Mouse (Mus musculus) layer of hippocampus, adult 9-10 months (tissue): ENCODE results near the gene Gm6020.
A peak's percentile ranks its signal among the peaks of the same experiment; 100 is the strongest.
"Not testable (repeated sequence)": the region's sequence is repeated elsewhere in the genome, so short reads cannot be mapped to it uniquely, and the experiment has no call there.

Experiments used
- DNase-seq: peaks from one replicate; pipeline ENCODE4 v3.0.0; 2022; ENCODE audit warnings: low spot score

Gene Gm6020

GRCm38 (mm10) chr19:61183590-61183989 is at the start of gene Gm6020:
Gene Gm6020, plus strand, starts transcription at chr19:61183890.
- not testable (repeated sequence) for DNase-seq

GRCm38 (mm10) chr19:61138655-61139054 is 45.0 kb upstream of the Gm6020 start:
- no peak for DNase-seq

GRCm38 (mm10) chr19:61140342-61141206 is 43.1 kb upstream of the Gm6020 start, which contains the start of gene Zfp950:
Gene Zfp950, minus strand, starts transcription at chr19:61140840.
- DNase-seq: peak; percentile 75

- DNase-seq: no peak
These were observed 42.4 kb upstream of the Gm6020 start for GRCm38 (mm10) chr19:61141299-61141698.

- no peak for DNase-seq
These were observed 32.4 kb upstream of the Gm6020 start for GRCm38 (mm10) chr19:61151372-61151700.

GRCm38 (mm10) chr19:61151701-61152420 is 31.8 kb upstream of the Gm6020 start:
- DNase-seq: no peak

- DNase-seq: no peak
These were observed 7.8 kb upstream of the Gm6020 start, which contains the start of gene Gm7102 for GRCm38 (mm10) chr19:61175756-61176324. Gene Gm7102, minus strand, starts transcription at chr19:61176309.

- DNase-seq: peak; percentile 90
These were observed 15.6 kb downstream of the Gm6020 start for GRCm38 (mm10) chr19:61199316-61199715.

- no peak for DNase-seq
These were observed 16.1 kb downstream of the Gm6020 start for GRCm38 (mm10) chr19:61199836-61200235.

- not testable (repeated sequence) for DNase-seq
These were observed 23.8 kb downstream of the Gm6020 start for GRCm38 (mm10) chr19:61207506-61207905.

- no peak for DNase-seq
These were observed 40.1 kb downstream of the Gm6020 start for GRCm38 (mm10) chr19:61223706-61224328.

- DNase-seq: no peak
These were observed 41.2 kb downstream of the Gm6020 start for GRCm38 (mm10) chr19:61224678-61225525.

- peak; percentile 73 for DNase-seq
These were observed 42.1 kb downstream of the Gm6020 start for GRCm38 (mm10) chr19:61225526-61226400.

- peak; percentile 47 for DNase-seq
These were observed 42.8 kb downstream of the Gm6020 start for GRCm38 (mm10) chr19:61226401-61226927.

GRCm38 (mm10) chr19:61226928-61227854 is 43.5 kb downstream of the Gm6020 start:
- peak; percentile 68 for DNase-seq

GRCm38 (mm10) chr19:61227941-61228701 is 44.4 kb downstream of the Gm6020 start, which contains the start of gene Csf2ra:
Gene Csf2ra, minus strand, starts transcription at chr19:61228429.
- no peak for DNase-seq
